Mouse (Mus musculus): Measurements from ENCODE around the gene Lgr4. TPM values are rescaled to one million over a fixed set of nuclear protein-coding genes. Genes with fewer than 3 reads are reported as not detected.

Lgr4 gene
- polyA plus RNA-seq, 1 experiment: 6.7 TPM

DNA sequence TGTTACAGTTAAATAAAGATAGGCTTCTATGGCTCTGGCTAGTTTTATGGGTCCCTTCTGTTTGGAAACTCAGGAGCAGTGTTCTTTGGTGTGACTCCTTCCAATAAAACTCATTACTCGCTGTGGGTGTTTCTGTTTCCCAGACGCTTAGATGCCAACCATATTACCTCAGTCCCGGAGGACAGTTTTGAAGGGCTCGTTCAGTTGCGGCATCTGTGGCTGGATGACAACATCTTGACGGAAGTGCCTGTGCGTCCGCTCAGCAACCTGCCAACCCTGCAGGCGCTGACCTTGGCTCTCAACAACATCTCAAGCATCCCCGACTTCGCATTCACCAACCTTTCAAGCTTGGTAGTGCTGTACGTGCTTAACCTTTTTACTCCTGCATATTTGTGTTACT is 79.0 kb downstream of the Lgr4 start:
- TF ChIP-seq FOSL1 (IDR thresholded peaks at IDR 0.05; ENCODE audit: insufficient read depth, low read length, poor library complexity, severe bottlenecking): no peak
- no peak for TF ChIP-seq CEBPB (IDR thresholded peaks at IDR 0.05; ENCODE audit: low read depth)
- TF ChIP-seq USF1 (IDR thresholded peaks at IDR 0.05; ENCODE audit: low read depth): no peak
- no peak for TF ChIP-seq CTCF (IDR thresholded peaks at IDR 0.05; ENCODE audit: control insufficient read depth, insufficient read depth, insufficient read length)
- no peak for TF ChIP-seq MAX (IDR thresholded peaks at IDR 0.05)
- no peak for TF ChIP-seq MYOD1 (IDR thresholded peaks at IDR 0.05; ENCODE audit: control insufficient read depth, insufficient read length, low read depth)
- no peak for TF ChIP-seq MYOG (IDR thresholded peaks at IDR 0.05; ENCODE audit: control insufficient read depth, extremely low read depth, insufficient read length)
- Histone ChIP-seq H3K79me2 (ENCODE audit: control insufficient read depth, insufficient read depth) (no peaks in the 10 kb centered on the region), H3ac (ENCODE audit: control insufficient read depth, insufficient read length, low read depth) (no peak overlapping the region), H3K27me3 (ENCODE audit: control insufficient read depth, insufficient read depth, insufficient read length) (no peaks in the 10 kb centered on the region), H3K79me3 (ENCODE audit: low read depth) (no peaks in the 10 kb centered on the region), H3K36me3 (ENCODE audit: control insufficient read depth, insufficient read depth) (peaks cover 9% of the 10 kb centered on the region), H3K4me3 (ENCODE audit: insufficient read depth, poor library complexity, severe bottlenecking) (no peak overlapping the region)

DNA sequence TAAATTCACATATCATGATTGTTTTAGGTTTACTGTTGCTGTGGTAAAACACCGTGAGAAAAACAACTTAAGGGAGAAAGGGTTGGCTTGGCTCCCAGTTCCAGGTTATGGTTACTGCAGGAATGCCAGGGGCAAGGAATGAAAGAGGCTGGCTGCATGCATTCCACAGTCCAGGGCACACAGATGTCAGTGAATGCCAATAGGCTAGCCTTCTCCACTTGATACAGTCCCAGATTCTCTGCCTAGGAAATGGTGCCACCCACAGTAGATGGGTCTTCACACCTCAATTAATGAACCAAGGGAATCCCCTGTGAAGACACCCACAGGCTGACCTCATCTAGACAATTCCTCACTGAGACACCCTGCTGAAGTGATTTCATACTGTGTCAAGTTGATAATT is 87.2 kb downstream of the Lgr4 start:
- H3K27me3 ChIP-seq (ENCODE audit: control insufficient read depth, insufficient read depth, insufficient read length): no peaks in the 10 kb centered on the region
- TF ChIP-seq FOSL1 (IDR thresholded peaks at IDR 0.05; ENCODE audit: insufficient read depth, low read length, poor library complexity, severe bottlenecking): no peak
- no peak for TF ChIP-seq MYOG (IDR thresholded peaks at IDR 0.05; ENCODE audit: control insufficient read depth, extremely low read depth, insufficient read length)
- TF ChIP-seq CTCF (IDR thresholded peaks at IDR 0.05; ENCODE audit: control insufficient read depth, insufficient read depth, insufficient read length): no peak
- no peak for TF ChIP-seq MAX (IDR thresholded peaks at IDR 0.05)
- TF ChIP-seq USF1 (IDR thresholded peaks at IDR 0.05; ENCODE audit: low read depth): no peak
- no peak for TF ChIP-seq CEBPB (IDR thresholded peaks at IDR 0.05; ENCODE audit: low read depth)
- no peak for TF ChIP-seq MYOD1 (IDR thresholded peaks at IDR 0.05; ENCODE audit: control insufficient read depth, insufficient read length, low read depth)
- H3K79me3 ChIP-seq (ENCODE audit: low read depth): no peaks in the 10 kb centered on the region
- H3K79me2 ChIP-seq (ENCODE audit: control insufficient read depth, insufficient read depth): no peaks in the 10 kb centered on the region
- no peak overlapping the region for H3K4me3 ChIP-seq (ENCODE audit: insufficient read depth, poor library complexity, severe bottlenecking)
- H3K36me3 ChIP-seq (ENCODE audit: control insufficient read depth, insufficient read depth): peaks cover 29% of the 10 kb centered on the region
- H3ac ChIP-seq (ENCODE audit: control insufficient read depth, insufficient read length, low read depth): no peak overlapping the region

DNA sequence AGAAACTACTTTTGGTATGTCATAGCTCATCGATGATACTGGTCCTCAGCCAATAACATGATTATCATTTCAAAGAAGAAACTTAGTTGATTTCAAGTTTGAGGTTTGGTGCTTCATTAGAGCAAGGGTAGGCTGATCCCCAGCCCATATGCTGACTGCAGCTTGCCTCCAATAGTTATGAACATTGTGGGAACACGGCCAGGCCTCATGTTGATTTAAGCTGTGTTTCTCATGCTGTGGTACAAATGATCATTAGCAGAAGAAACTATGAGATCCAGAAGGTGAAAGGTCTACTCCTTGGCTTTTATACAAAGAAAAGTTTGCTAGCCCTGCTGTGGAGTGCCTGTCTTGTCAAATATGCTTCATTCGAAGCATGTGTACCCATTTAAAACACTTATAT is 87.7 kb downstream of the Lgr4 start:
- no peak overlapping the region for H3ac ChIP-seq (ENCODE audit: control insufficient read depth, insufficient read length, low read depth)
- no peaks in the 10 kb centered on the region for H3K27me3 ChIP-seq (ENCODE audit: control insufficient read depth, insufficient read depth, insufficient read length)
- H3K4me3 ChIP-seq (ENCODE audit: insufficient read depth, poor library complexity, severe bottlenecking): no peak overlapping the region
- TF ChIP-seq MYOD1 (IDR thresholded peaks at IDR 0.05; ENCODE audit: control insufficient read depth, insufficient read length, low read depth): no peak
- TF ChIP-seq FOSL1 (IDR thresholded peaks at IDR 0.05; ENCODE audit: insufficient read depth, low read length, poor library complexity, severe bottlenecking): no peak
- no peak for TF ChIP-seq CTCF (IDR thresholded peaks at IDR 0.05; ENCODE audit: control insufficient read depth, insufficient read depth, insufficient read length)
- no peak for TF ChIP-seq MYOG (IDR thresholded peaks at IDR 0.05; ENCODE audit: control insufficient read depth, extremely low read depth, insufficient read length)
- H3K36me3 ChIP-seq (ENCODE audit: control insufficient read depth, insufficient read depth): peaks cover 28% of the 10 kb centered on the region
- no peaks in the 10 kb centered on the region for H3K79me3 ChIP-seq (ENCODE audit: low read depth)
- no peaks in the 10 kb centered on the region for H3K79me2 ChIP-seq (ENCODE audit: control insufficient read depth, insufficient read depth)

DNA sequence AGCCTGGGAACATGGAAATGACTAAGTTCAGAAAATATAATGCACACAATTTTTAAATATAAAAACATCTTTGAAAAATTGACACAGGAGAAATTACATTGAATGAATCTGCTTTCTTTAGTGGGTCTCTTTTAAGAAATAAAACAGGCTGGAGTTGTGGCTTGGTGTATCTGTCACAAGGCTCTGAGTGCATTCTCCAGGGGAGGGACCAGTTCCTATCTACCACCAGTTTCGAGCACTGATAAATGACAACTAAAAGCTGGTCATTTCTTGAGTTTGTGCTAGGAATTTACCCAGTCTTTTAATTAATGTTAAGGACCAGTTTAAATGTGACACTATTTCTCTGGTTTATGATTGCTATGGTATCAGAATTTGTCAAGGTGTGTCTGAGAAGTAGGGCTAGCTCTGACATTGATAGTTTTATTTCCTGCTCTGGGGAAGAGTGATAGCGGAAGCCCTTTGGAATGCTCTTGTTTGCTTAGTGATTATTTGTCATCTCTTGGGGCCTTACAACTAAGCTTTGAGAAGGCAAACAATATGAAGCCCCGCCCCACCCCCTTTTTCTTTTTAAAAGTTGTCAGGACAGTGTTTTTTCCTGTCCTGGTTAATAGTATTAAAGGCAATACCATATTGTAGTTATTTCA is 88.3 kb downstream of the Lgr4 start:
- H3K79me2 ChIP-seq (ENCODE audit: control insufficient read depth, insufficient read depth): no peaks in the 10 kb centered on the region
- no peaks in the 10 kb centered on the region for H3K27me3 ChIP-seq (ENCODE audit: control insufficient read depth, insufficient read depth, insufficient read length)
- peaks cover 28% of the 10 kb centered on the region for H3K36me3 ChIP-seq (ENCODE audit: control insufficient read depth, insufficient read depth)
- no peak for TF ChIP-seq MAX (IDR thresholded peaks at IDR 0.05)
- no peak for TF ChIP-seq CEBPB (IDR thresholded peaks at IDR 0.05; ENCODE audit: low read depth)
- TF ChIP-seq FOSL1 (IDR thresholded peaks at IDR 0.05; ENCODE audit: insufficient read depth, low read length, poor library complexity, severe bottlenecking): no peak
- no peak for TF ChIP-seq MYOD1 (IDR thresholded peaks at IDR 0.05; ENCODE audit: control insufficient read depth, insufficient read length, low read depth)
- no peak for TF ChIP-seq USF1 (IDR thresholded peaks at IDR 0.05; ENCODE audit: low read depth)
- TF ChIP-seq MYOG (IDR thresholded peaks at IDR 0.05; ENCODE audit: control insufficient read depth, extremely low read depth, insufficient read length): no peak
- TF ChIP-seq CTCF (IDR thresholded peaks at IDR 0.05; ENCODE audit: control insufficient read depth, insufficient read depth, insufficient read length): no peak
- no peaks in the 10 kb centered on the region for H3K79me3 ChIP-seq (ENCODE audit: low read depth)
- no peak overlapping the region for H3K4me3 ChIP-seq (ENCODE audit: insufficient read depth, poor library complexity, severe bottlenecking)
- no peak overlapping the region for H3ac ChIP-seq (ENCODE audit: control insufficient read depth, insufficient read length, low read depth)

DNA sequence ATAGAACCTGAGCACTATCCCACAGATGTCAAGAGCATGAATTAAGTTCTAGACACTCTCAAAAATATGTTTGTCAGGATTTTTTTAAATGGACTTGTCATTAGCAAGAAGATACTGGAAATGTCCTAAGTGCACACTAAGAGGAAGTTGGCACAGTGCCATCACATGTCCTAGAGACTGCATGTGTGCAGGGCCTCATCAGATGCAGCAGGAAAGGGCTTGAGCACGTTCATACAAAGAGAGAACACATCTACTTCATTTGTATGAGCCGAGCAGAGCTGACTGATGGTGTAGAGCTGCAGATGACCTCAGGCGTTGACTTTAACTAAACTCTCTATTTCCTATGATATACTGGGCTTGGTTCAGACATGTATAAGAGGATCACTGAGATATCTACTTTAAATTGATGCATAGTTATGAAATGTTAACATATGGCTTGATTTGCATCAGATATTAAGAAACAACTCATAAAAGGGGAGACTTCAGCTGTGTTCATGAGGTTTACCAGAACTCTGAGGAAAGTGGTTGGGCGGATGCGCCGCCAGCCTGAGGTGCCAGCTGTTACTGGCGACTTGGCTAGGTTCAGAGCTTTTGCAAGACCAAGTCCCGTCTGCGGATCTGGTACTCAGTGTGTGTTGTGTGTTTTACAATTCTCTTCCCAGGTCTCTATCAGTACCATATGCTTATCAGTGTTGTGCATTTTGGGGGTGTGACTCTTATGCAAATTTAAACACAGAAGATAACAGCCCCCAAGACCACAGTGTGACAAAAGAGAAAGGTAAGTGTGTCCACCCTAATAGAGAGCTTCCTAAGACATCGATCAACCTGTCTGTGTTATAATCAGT is 90.2 kb downstream of the Lgr4 start:
- TF ChIP-seq MYOD1 (IDR thresholded peaks at IDR 0.05; ENCODE audit: control insufficient read depth, insufficient read length, low read depth) (no peak), MYOG (IDR thresholded peaks at IDR 0.05; ENCODE audit: control insufficient read depth, extremely low read depth, insufficient read length) (no peak), FOSL1 (IDR thresholded peaks at IDR 0.05; ENCODE audit: insufficient read depth, low read length, poor library complexity, severe bottlenecking) (no peak), USF1 (IDR thresholded peaks at IDR 0.05; ENCODE audit: low read depth) (no peak), MAX (IDR thresholded peaks at IDR 0.05) (no peak), CTCF (IDR thresholded peaks at IDR 0.05; ENCODE audit: control insufficient read depth, insufficient read depth, insufficient read length) (no peak), CEBPB (IDR thresholded peaks at IDR 0.05; ENCODE audit: low read depth) (no peak)
- no peak overlapping the region for H3ac ChIP-seq (ENCODE audit: control insufficient read depth, insufficient read length, low read depth)
- H3K79me2 ChIP-seq (ENCODE audit: control insufficient read depth, insufficient read depth): no peaks in the 10 kb centered on the region
- H3K79me3 ChIP-seq (ENCODE audit: low read depth): no peaks in the 10 kb centered on the region
- peaks cover 24% of the 10 kb centered on the region for H3K36me3 ChIP-seq (ENCODE audit: control insufficient read depth, insufficient read depth)
- no peaks in the 10 kb centered on the region for H3K27me3 ChIP-seq (ENCODE audit: control insufficient read depth, insufficient read depth, insufficient read length)
- H3K4me3 ChIP-seq (ENCODE audit: insufficient read depth, poor library complexity, severe bottlenecking): no peak overlapping the region
